Mouse (Mus musculus) ES-E14 (cell line): Measurements from ENCODE around the gene Cycs.

Experiments
- CHD2 ChIP-seq: IDR thresholded peaks from 2 replicates; pipeline ENCODE4 v1.6.1; 2014; ENCODE audit warnings: mild to moderate bottlenecking, low read depth, low read length, inconsistent platforms
- HCFC1 ChIP-seq: IDR thresholded peaks from 2 replicates; pipeline ENCODE4 v1.6.1; 2012; ENCODE audit warnings: low read length, inconsistent platforms, borderline replicate concordance; ENCODE audit not compliant: insufficient read depth
- MAFK ChIP-seq: IDR thresholded peaks from 2 replicates; pipeline ENCODE4 v1.6.1; 2014; ENCODE audit warnings: mild to moderate bottlenecking, low read depth, low read length, inconsistent platforms; ENCODE audit not compliant: insufficient read depth
- ZC3H11A ChIP-seq: IDR thresholded peaks from 2 replicates; pipeline ENCODE4 v1.6.1; 2012; ENCODE audit warnings: low read depth, mild to moderate bottlenecking, inconsistent platforms, low read length, borderline replicate concordance
- ZNF384 ChIP-seq: IDR thresholded peaks from 2 replicates; pipeline ENCODE4 v1.6.1; 2012; ENCODE audit warnings: low read depth, low read length, inconsistent platforms

DNA sequence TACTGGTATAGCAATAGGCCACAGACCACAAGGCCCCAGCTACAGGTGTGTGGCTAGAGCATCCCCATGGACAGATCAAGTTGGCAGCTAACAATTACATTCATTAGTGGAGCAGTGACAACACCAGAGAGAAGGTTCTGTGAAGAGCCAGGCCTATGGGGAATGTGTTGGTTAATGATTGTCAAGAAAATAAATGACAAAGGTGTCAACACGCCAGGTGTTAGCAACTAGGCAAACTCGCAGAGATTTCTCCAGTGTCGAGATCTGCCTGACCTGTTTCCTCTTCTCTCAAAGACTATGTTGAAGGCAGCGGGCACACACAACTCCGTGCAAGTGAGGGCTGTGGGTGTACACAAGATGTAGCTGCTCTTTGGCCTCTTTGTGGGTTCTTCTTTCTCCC is 46.2 kb downstream of the Cycs start:
- TF ChIP-seq CHD2 (no peak), MAFK (no peak), ZNF384 (no peak), HCFC1 (no peak), ZC3H11A (no peak)
